Mouse (Mus musculus) CH12.LX (cell line): ENCODE data around the gene Prickle4. TPM values are rescaled to one million over a fixed set of nuclear protein-coding genes. Genes with fewer than 3 reads are reported as not detected.

Experiments
- DNase-seq: peaks from one replicate; pipeline ENCODE4 v3.0.0-alpha.2; 2013; ENCODE audit errors: extremely low read depth
- H3K27ac ChIP-seq: 2 replicates; pipeline ENCODE4 v1.5.1; 2012; ENCODE audit warnings: low read depth, mild to moderate bottlenecking, control low read depth, moderate library complexity; ENCODE audit not compliant: insufficient read depth
- H3K27me3 ChIP-seq: replicated peaks from 2 replicates; pipeline ENCODE3; 2012; ENCODE audit warnings: inconsistent platforms
- H3K36me3 ChIP-seq, 2 experiments: replicated peaks in 1 of 2; 2 replicates each; pipeline versions ENCODE3 to v1.6.1; 2012; ENCODE audit warnings: inconsistent platforms in 1 of 2, low read length in 1 of 2, mild to moderate bottlenecking in 1 of 2, mixed read lengths in 1 of 2, moderate library complexity in 1 of 2; ENCODE audit not compliant: control insufficient read depth in 1 of 2, insufficient read depth in 1 of 2
- H3K4me1 ChIP-seq, 2 experiments: 2 replicates each; pipeline ENCODE4 v1.6.1; 2012; ENCODE audit warnings: inconsistent platforms in 1 of 2, moderate library complexity in 1 of 2; ENCODE audit not compliant: insufficient read depth in 2 of 2, control insufficient read depth in 1 of 2
- H3K4me2 ChIP-seq: 2 replicates; pipeline ENCODE4 v1.6.1; 2012; ENCODE audit warnings: low read depth, mild to moderate bottlenecking, control low read depth; ENCODE audit not compliant: poor library complexity, insufficient read depth, severe bottlenecking
- H3K4me3 ChIP-seq, 3 experiments: fragments of 150-350 bp in 1 of 3; sonication (generic) in 1 of 3; replicated peaks in 1 of 3; 2 replicates each; pipeline versions ENCODE3 to v1.5.1; 2011 to 2012; ENCODE audit warnings: low read depth in 2 of 3, low read length in 2 of 3, mild to moderate bottlenecking in 2 of 3, moderate library complexity in 2 of 3, control low read depth in 1 of 3, improper control_type of control experiment in 1 of 3, inconsistent platforms in 1 of 3, mixed read lengths in 1 of 3; ENCODE audit not compliant: poor library complexity in 1 of 3
- H3K79me2 ChIP-seq: replicated peaks from 2 replicates; pipeline ENCODE4 v1.6.1; 2012; ENCODE audit warnings: mild to moderate bottlenecking, moderate library complexity; ENCODE audit not compliant: control insufficient read depth, poor library complexity, insufficient read depth, severe bottlenecking; ENCODE audit errors: extremely low read depth
- H3K9ac ChIP-seq: 2 replicates; pipeline ENCODE4 v1.6.1; 2012; ENCODE audit warnings: low read depth, mild to moderate bottlenecking, control low read depth, moderate library complexity; ENCODE audit not compliant: insufficient read depth
- H3K9me3 ChIP-seq: replicated peaks from 2 replicates; pipeline ENCODE3; 2012; ENCODE audit warnings: low read length, inconsistent platforms, mixed read lengths
- CHD1 ChIP-seq: IDR thresholded peaks from 2 replicates; pipeline ENCODE4 v1.6.1; 2012; ENCODE audit warnings: low read depth, low read length, improper control_type of control experiment, inconsistent platforms
- ELF1 ChIP-seq: IDR thresholded peaks from 2 replicates; pipeline ENCODE4 v1.6.1; 2014; ENCODE audit warnings: low read depth, mild to moderate bottlenecking, inconsistent platforms, low read length, improper control_type of control experiment
- GABPA ChIP-seq: IDR thresholded peaks from 2 replicates; pipeline ENCODE4 v1.6.1; 2012; ENCODE audit warnings: low read depth, low read length, improper control_type of control experiment, inconsistent platforms; ENCODE audit not compliant: insufficient replicate concordance
- HCFC1 ChIP-seq: IDR thresholded peaks from 2 replicates; pipeline ENCODE4 v1.6.1; 2012; ENCODE audit warnings: low read depth, mild to moderate bottlenecking, inconsistent platforms, low read length, improper control_type of control experiment
- IRF4 ChIP-seq: IDR thresholded peaks from 2 replicates; pipeline ENCODE4 v1.6.1; 2014; ENCODE audit warnings: low read depth, mild to moderate bottlenecking, inconsistent platforms, low read length, improper control_type of control experiment
- JUN ChIP-seq: IDR thresholded peaks from 2 replicates; pipeline ENCODE4 v1.6.1; 2011; ENCODE audit warnings: low read depth, mild to moderate bottlenecking, low read length, improper control_type of control experiment, moderate library complexity; ENCODE audit not compliant: insufficient read depth
- KAT2A ChIP-seq: IDR thresholded peaks from 2 replicates; pipeline ENCODE4 v1.6.1; 2012; ENCODE audit warnings: low read length, improper control_type of control experiment, inconsistent platforms; ENCODE audit not compliant: insufficient replicate concordance
- MAFK ChIP-seq: IDR thresholded peaks from 2 replicates; pipeline ENCODE4 v1.6.1; 2011; ENCODE audit warnings: low read length, improper control_type of control experiment; ENCODE audit not compliant: insufficient replicate concordance
- MAX ChIP-seq: IDR thresholded peaks from 2 replicates; pipeline ENCODE4 v1.6.1; 2011; ENCODE audit warnings: low read length, improper control_type of control experiment
- MEF2A ChIP-seq: IDR thresholded peaks from 2 replicates; pipeline ENCODE4 v1.6.1; 2014; ENCODE audit warnings: low read depth, mild to moderate bottlenecking, inconsistent platforms, low read length, improper control_type of control experiment, borderline replicate concordance
- NELFE ChIP-seq: IDR thresholded peaks from 2 replicates; pipeline ENCODE4 v1.6.1; 2011; ENCODE audit warnings: low read depth, low read length, improper control_type of control experiment
- NRF1 ChIP-seq: IDR thresholded peaks from 2 replicates; pipeline ENCODE4 v1.6.1; 2014; ENCODE audit warnings: low read depth, mild to moderate bottlenecking, inconsistent platforms, low read length, improper control_type of control experiment, moderate library complexity
- PAX5 ChIP-seq: IDR thresholded peaks from 2 replicates; pipeline ENCODE4 v1.6.1; 2012; ENCODE audit warnings: low read length, inconsistent platforms, mixed read lengths
- POLR2AphosphoS2 ChIP-seq: IDR thresholded peaks from 2 replicates; pipeline ENCODE4 v1.6.1; 2011; ENCODE audit warnings: low read depth, low read length, improper control_type of control experiment
- RAD21 ChIP-seq: IDR thresholded peaks from 2 replicates; pipeline ENCODE4 v1.6.1; 2011; ENCODE audit warnings: low read depth, mild to moderate bottlenecking, low read length, improper control_type of control experiment, moderate library complexity
- RCOR1 ChIP-seq: conservative IDR thresholded peaks from 2 replicates; pipeline ENCODE4 v1.6.1; 2012; ENCODE audit warnings: low read depth, mild to moderate bottlenecking, inconsistent platforms, low read length, improper control_type of control experiment
- SIN3A ChIP-seq: IDR thresholded peaks from 2 replicates; pipeline ENCODE4 v1.6.1; 2012; ENCODE audit warnings: low read length, improper control_type of control experiment, inconsistent platforms
- SMC3 ChIP-seq: IDR thresholded peaks from 2 replicates; pipeline ENCODE4 v1.6.1; 2011; ENCODE audit warnings: low read depth, low read length, improper control_type of control experiment
- TBP ChIP-seq: conservative IDR thresholded peaks from 2 replicates; pipeline ENCODE4 v1.6.1; 2011; ENCODE audit warnings: low read depth, low read length, improper control_type of control experiment
- UBTF ChIP-seq: IDR thresholded peaks from 2 replicates; pipeline ENCODE4 v1.6.1; 2012; ENCODE audit warnings: low read depth, mild to moderate bottlenecking, inconsistent platforms, low read length, improper control_type of control experiment, moderate library complexity
- USF1 ChIP-seq: IDR thresholded peaks from 2 replicates; pipeline ENCODE4 v1.6.1; 2014; ENCODE audit warnings: low read depth, mild to moderate bottlenecking, inconsistent platforms, low read length, improper control_type of control experiment
- USF2 ChIP-seq: conservative IDR thresholded peaks from 2 replicates; pipeline ENCODE4 v1.6.1; 2011; ENCODE audit warnings: low read depth, low read length, improper control_type of control experiment
- ZMIZ1 ChIP-seq: IDR thresholded peaks from 2 replicates; pipeline ENCODE4 v1.6.1; 2012; ENCODE audit warnings: low read depth, mild to moderate bottlenecking, inconsistent platforms, low read length, improper control_type of control experiment
- ZNF384 ChIP-seq: IDR thresholded peaks from 2 replicates; pipeline ENCODE4 v1.6.1; 2012; ENCODE audit warnings: low read depth, low read length, improper control_type of control experiment, inconsistent platforms
- dilution Hi-C: fragments of 300-500 bp; cut with MboI; formaldehyde crosslinking; loops from 2 replicates; pipeline ENCODE4 v1.14.3; 2020; ENCODE audit warnings: low sequenced_read_pairs; ENCODE audit not compliant: extremely low pct_unique_long_range_greater_than_20kb, extremely low pct_ligation_motif_present
- in situ Hi-C: fragments of 300-500 bp; cut with MboI; formaldehyde crosslinking; loops from 3 replicates; pipeline ENCODE4 v1.14.3; 2019; ENCODE audit warnings: low sequenced_read_pairs, low pct_ligation_motif_present, low pct_unique_long_range_greater_than_20kb, mixed read lengths
- polyA plus RNA-seq: library from polyadenylated mRNA; unstranded; fragments of >175 nt; gene quantifications from 2 replicates; pipeline ENCODE4 v1.2.1, GENCODE M21; 2012; ENCODE audit warnings: low read depth; ENCODE audit not compliant: insufficient read length
- total RNA-seq, 2 experiments: library from RNA; depleted of rRNA; stranded (reverse); fragments of 300-350 nt in 1 of 2; fragments of >200 nt in 1 of 2; gene quantifications; 2 replicates each; pipeline ENCODE4 v1.2.3; 2012 to 2014

The Prickle4 gene
- total and polyA plus RNA-seq, 3 experiments = 0.29 to 0.30 TPM; not detected in 1

DNA sequence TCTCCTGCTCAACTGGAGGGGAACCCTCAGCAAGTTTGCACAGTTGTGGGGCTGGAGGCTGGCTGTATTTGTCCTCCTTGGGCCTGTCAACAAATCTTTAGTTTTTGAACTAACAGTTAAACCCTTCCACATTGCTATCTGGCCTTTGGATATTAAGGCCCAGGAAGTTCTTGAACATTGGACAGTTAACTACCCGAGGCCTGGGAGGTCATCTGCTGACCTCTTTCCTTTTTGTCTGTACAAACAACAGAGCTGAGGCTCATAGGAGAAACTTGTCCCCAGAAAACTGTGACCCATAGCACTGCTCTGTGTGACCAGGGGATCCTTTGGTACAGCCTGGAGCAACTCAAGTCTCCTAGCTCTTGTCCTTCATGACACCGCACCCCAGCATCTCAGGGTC is 4.5 kb upstream of the Prickle4 start:
- Histone ChIP-seq H3K27ac (no peak overlapping the region), H3K4me3 (no peak overlapping the region), H3K27me3 (peaks cover 37% of the 10 kb centered on the region), H3K9me3 (no peaks in the 10 kb centered on the region), H3K79me2 (no peaks in the 10 kb centered on the region), H3K4me2 (no peak overlapping the region), H3K36me3 (peaks cover 2 to 15% of the 10 kb centered on the region in 2 experiments), H3K9ac (no peak overlapping the region), H3K4me1 (peaks cover 0 to 8% of the 10 kb centered on the region in 2 experiments; a peak in 2 of 4 replicates)
- DNase-seq = no peak
- in situ Hi-C loops (no loop called here), dilution Hi-C loops (no loop called here)
- TF ChIP-seq SMC3 (no peak), ZNF384 (no peak), PAX5 (no peak), HCFC1 (no peak), RAD21 (no peak), USF2 (no peak), NRF1 (no peak), RCOR1 (no peak), KAT2A (no peak), SIN3A (no peak), UBTF (no peak), ELF1 (no peak), GABPA (no peak), NELFE (no peak), ZMIZ1 (no peak), JUN (no peak), TBP (no peak), USF1 (no peak), CHD1 (no peak)

- H3K9ac ChIP-seq = no peak overlapping the region
- H3K27ac ChIP-seq = no peak overlapping the region
- no peaks in the 10 kb centered on the region for H3K9me3 ChIP-seq
- H3K4me3 ChIP-seq = no peak overlapping the region
- no peak for DNase-seq
- peaks cover 45% of the 10 kb centered on the region for H3K27me3 ChIP-seq
- no peak overlapping the region for H3K4me2 ChIP-seq
- peaks cover 0 to 8% of the 10 kb centered on the region in 2 experiments; a peak in 2 of 4 replicates for H3K4me1 ChIP-seq
- dilution Hi-C loops = no loop called here
- H3K36me3 ChIP-seq = peaks cover 2 to 13% of the 10 kb centered on the region in 2 experiments
- H3K79me2 ChIP-seq = no peaks in the 10 kb centered on the region
- TF ChIP-seq IRF4 (no peak), UBTF (no peak), MEF2A (no peak), SIN3A (no peak), GABPA (no peak), MAX (no peak), POLR2AphosphoS2 (no peak), MAFK (no peak), RCOR1 (no peak), USF1 (no peak), HCFC1 (no peak), ZNF384 (no peak), ZMIZ1 (no peak)
- in situ Hi-C loops = no loop called here
These were observed 3.6 kb upstream of the Prickle4 start for GRCm38 (mm10) chr17:47698156-47698555.
